Mouse (Mus musculus) right cerebral cortex, postnatal 14 days (tissue): ENCODE data around the gene Rnaset2a.
"Not testable (repeated sequence)": the region's sequence is repeated elsewhere in the genome, so short reads cannot be mapped to it uniquely, and the experiment has no call there.

Experiments
- DNase-seq: peaks from one replicate; pipeline ENCODE4 v3.0.0; 2022

Gene Rnaset2a

GRCm38 (mm10) chr17:8130849-8131248 lies 17.0 kb downstream of the Rnaset2a start:
- DNase-seq: not testable (repeated sequence)

GRCm38 (mm10) chr17:8129578-8129977 lies 18.3 kb downstream of the Rnaset2a start:
- not testable (repeated sequence) for DNase-seq

- DNase-seq: not testable (repeated sequence)
Observed at GRCm38 (mm10) chr17:8128326-8128993, 19.4 kb downstream of the Rnaset2a start.

DNA sequence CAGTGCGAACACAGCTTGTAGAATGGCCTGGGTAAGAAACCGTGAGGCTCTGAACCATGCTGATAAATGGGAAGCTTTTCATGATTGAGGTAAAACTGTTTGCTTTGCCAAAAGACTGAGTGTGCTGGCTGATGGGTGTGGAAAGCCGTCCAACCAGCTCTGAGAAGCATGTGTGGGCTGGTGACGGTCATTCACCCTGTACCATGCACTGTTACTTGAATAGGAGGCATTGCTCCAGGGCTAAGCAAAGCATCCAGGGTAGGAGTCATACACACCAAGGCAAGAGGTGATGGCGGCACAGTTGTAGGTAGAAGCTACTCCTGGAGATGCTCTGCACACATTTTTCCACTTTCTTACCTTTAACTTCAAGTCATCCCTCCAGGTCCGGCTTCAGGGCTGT lies 23.3 kb downstream of the Rnaset2a start:
- DNase-seq: not testable (repeated sequence)

DNA sequence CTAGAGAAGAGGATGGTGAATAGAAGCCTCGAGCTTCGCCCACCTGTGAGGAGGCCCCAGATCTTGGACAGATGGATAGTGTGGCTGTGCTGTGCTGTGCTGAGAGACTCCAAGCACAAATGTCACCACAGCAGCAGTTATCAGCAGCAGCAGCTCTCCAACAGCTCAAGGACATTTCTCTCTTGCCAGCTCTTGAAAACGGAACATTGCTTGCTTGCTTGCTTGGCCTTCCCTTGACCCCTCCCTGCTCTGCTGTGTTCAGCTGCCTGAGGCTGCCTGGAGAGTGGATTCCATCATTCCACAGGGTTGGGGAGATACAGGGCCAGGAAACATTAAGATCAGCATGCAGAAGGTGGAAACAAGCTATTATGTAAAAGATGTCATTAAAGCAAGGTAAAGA lies 24.9 kb downstream of the Rnaset2a start:
- not testable (repeated sequence) for DNase-seq

GRCm38 (mm10) chr17:8116928-8117327 lies 31.0 kb downstream of the Rnaset2a start:
- not testable (repeated sequence) for DNase-seq

- not testable (repeated sequence) for DNase-seq
Observed at GRCm38 (mm10) chr17:8116378-8116777, 31.5 kb downstream of the Rnaset2a start.

DNA sequence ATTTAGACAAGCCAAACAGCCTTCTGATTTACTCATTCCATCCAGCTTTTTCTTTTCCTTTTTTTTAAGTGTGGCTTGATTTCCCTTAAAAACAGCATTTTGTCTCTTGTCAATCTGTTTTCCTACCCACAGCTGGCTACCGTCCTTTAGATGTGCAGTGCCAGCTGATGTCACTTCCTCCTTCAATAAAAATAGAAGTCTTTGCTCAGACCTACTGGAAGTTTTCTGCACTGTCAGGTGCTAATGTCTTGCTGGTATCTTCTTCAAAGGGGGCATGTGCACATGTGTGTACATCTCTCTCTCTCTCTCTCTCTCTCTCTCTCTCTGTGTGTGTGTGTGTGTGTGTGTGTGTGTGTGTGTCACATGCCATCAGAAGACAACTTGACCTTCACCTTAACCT lies 35.7 kb downstream of the Rnaset2a start:
- DNase-seq: not testable (repeated sequence)

- not testable (repeated sequence) for DNase-seq
Observed at GRCm38 (mm10) chr17:8101297-8101609, 46.6 kb downstream of the Rnaset2a start.

DNA sequence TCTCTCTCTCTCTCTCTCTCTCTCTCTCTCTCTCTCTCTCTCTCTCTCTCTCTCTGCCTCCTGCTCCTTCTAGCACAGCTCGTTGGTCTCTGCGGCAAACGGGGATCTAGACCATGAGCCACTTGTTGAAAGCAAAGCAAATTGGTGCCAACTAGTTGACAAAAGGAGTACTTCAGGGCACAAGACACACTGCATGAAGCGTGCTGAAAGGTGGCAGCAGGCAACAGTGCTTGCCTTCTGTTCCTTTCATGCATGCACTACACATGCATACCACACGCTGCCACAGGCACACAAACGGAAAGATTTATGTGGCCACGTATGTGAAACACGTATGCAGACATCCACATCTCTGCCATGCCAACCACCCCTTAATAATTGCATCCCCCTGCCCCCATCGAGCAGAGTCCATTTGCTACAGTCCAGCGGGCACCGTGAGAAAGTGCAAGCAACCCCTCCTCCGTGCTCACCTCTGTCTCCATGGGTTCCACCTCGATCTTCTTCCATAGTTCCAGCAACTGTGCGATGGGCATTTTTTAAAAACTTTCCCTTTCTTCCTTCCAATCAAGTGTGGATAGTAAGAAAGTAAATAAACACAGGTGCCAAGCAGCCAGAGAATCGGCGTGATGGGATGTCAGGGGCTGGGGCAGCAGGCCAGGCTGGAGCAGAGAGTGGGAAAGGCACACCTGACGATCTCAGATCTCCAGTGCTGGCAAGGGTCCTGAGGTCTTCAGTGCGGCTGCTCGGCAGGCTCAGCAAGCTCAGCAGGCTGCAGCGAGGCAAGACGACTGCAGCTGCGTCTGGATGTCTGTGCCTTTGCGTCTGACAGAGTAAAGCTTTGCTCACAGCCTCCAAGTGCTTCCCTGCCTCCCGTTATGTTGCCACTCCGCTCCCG lies 47.2 kb downstream of the Rnaset2a start:
- DNase-seq: not testable (repeated sequence)

DNA sequence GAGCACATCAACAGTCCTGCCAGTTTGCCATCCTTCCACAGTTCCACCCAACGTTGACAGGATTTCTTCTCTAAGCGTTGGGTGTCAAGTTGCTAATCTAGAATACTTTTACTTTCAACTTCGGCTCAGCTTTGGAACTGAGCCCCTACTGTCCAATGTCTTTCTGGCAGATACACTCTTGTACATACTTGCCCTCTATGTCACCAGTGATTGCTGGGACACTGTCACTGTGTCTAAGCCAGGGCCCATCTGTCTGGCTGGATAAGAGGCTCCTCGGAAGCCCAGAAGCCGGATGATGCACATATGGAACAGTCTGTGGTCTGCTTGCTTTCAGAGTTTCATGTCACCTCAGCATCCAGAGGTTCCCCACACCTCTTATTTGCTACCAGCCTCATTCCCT lies 51.7 kb downstream of the Rnaset2a start:
- DNase-seq: not testable (repeated sequence)

DNA sequence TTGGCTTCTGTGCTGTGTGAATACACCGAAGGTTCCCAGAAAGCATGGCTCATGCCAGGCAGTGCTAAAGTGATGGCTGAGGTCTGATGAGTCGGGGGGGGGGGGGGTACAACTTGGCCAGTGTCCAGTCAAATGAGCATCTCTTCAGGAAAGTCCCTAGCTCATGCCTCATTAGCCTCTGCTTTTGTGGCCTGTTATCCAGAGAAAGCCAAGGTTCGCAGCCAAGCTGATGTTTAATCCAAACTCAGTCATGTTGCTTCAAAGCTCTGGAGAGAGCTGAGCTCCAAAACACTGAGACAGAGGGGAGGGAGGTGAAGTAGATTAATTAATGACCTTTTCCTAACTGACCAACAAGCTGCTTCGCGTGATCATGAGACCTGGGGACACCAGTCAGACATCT lies 52.2 kb downstream of the Rnaset2a start:
- DNase-seq: not testable (repeated sequence)

DNA sequence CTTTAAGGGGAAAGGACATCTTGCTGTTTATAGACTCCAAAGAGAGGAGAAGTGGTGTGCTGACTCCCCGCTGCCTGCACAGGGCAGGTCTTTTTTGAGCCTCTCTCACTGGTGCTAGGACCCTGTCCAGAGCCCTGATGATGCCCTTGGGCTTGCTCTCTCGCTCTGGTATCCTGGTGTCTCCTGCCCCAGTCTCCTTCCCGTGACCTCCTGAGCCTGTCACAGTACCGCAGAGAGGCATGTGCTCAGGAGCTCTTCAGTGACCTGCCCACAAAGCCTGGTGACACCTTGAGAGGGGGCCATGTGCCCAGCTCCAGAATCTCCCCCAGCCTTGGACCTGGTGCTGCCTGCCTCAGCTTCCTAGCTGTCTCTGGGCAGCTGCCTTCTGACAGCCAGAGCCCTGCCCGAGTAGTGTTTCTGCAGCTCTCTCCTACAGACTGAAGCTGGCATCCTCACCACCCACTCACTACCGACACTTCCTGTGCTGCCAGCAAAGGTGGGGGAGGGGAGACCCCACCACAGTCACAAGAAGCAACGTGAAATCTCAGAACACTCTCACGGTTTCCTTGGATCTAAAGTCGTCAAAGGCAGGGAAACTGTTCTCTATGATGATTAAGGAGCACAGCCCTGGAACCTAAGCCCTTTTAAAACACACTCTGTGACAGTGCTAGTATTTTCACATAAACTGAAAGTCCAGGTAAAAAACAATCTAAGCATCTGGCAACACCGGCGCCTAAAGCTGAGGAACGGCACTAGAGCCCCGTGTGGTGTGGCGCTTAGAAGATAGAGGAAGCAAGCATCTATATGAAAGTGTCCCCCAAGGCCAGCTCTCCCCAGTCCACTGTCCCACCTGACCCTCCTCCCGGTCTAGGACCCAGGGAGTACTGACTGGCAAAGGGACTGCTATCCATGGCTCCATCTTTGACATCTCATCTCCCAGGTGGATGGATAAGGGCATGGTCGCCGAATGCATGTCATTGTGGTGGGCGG lies 55.1 kb downstream of the Rnaset2a start:
- not testable (repeated sequence) for DNase-seq

DNA sequence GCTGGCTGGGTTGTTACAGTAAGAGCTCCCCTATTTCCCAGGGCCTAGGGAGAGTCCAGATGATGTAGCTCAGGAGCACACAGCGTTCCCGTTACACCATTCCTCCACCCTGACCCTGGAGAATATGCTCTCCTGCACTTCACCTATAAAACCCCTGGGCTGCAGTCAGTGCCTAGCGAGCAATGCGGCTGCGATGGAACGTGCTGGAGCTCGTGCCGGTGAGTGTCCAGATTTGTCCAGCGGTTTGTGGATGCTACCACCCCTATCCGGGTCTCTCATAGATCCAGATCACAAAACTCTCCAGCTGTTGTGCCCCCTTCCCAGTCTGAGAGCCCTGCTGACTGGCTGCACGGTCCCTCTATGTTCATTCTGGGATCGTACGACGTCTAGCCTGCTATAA lies 56.6 kb downstream of the Rnaset2a start:
- not testable (repeated sequence) for DNase-seq

DNA sequence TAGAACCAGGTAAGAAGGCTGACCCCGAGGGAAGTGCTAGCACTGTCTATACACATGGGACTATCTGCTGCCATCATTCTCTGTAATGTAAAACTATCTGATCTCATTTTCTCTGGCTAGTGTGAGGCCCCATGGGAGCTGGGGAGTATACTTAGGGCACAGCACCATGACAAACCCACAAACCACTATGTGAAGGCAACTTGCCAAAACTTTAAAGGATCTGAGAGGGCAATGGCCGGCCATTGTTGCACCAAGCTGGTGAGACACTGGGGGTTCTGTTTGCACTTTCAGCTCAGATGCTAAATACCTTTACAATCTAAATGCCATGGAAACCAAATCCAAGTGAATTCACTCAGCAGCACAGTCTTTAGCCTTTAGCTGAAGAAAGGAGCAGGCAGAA lies 78.0 kb downstream of the Rnaset2a start:
- DNase-seq: not testable (repeated sequence)
